Mouse (Mus musculus): ENCODE data around the gene Ap1b1.

DNA sequence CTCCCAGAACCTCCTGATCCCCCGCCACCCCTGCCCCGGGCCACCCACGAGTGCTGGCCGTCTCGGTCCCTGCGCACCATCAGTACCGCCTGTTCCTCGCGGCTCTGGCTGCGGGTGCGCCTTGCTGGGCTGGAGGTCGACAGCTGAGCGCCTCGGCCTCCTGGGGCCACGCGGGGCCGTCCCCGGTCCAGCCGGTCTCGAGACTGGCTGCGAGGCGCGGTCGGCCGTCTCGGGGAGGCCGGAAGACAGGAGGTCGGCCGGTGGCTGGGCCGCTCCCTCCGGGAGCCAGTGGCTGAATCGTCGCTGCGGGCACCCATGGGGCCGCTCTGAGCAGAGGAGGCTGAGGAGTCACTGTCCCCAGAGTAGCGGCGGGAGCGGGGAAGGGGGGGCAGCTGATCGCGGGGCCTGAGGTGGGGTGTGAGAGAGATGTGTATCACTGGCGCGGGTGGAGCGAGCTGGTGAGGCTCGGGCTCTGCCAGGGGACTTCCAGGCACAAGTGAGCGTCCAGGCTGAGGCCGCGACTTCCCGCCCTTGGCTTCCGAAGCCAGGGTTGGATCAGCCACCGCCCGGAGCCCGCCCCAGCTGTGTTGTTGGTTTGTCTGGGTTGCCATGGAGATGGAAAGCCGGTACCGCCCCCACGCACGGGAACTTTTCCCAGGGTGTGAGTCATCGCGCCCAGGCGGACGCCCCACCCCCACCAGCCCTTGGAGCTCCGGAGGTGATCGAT is 75.0 kb downstream of the Ap1b1 start:
- no peak for TF ChIP-seq CTCF (IDR thresholded peaks at IDR 0.05; ENCODE audit: insufficient read depth, low read length)
- no peak; the same call in 1 of the 2 replicates for TF ChIP-seq POLR2A (IDR thresholded peaks at IDR 0.05; ENCODE audit: borderline replicate concordance, extremely low read depth, low read depth, low read length)

Data from lung, adult 2 months (tissue).